Mouse (Mus musculus) heart, adult 2 months (tissue): ENCODE data around the gene Mindy4.

Experiments
- CTCF ChIP-seq: fragments of 200-600 bp; IDR thresholded peaks from 2 replicates; pipeline ENCODE4 v1.8.1; 2022; ENCODE audit warnings: antibody characterized with exemption, mild to moderate bottlenecking, moderate library complexity
- EP300 ChIP-seq: fragments of 200-500 bp; IDR thresholded peaks from 2 replicates; pipeline ENCODE4 v1.6.1; 2011; ENCODE audit warnings: low read depth, low read length, control low read depth; ENCODE audit not compliant: insufficient read depth

- TF ChIP-seq EP300 (peak; percentile 98), CTCF (0 out of 2 replicates have a peak, but pooled peaks have one; percentile 9)
Measured at GRCm38 (mm10) chr6:55356017-55356703, 153.0 kb downstream of the Mindy4 start.
